Mouse (Mus musculus) megakaryocyte, embryonic 14.5 days (primary cell): ENCODE measurements at regions not wholly inside any gene's neighbourhood (a gene's known extent, or its start where the extent isn't known, plus 50 kb on each side); places are given as distances from the start of the nearest gene placed in this dataset.

ENCODE experiments used
- FLI1 ChIP-seq: IDR thresholded peaks from 2 replicates; pipeline ENCODE4 v1.6.1; 2012; ENCODE audit warnings: low read length, inconsistent platforms, mixed read lengths
- GATA1 ChIP-seq: IDR thresholded peaks from 3 replicates; pipeline ENCODE4 v1.6.1; 2012; ENCODE audit warnings: mixed read lengths, low read length, inconsistent platforms, borderline replicate concordance

DNA sequence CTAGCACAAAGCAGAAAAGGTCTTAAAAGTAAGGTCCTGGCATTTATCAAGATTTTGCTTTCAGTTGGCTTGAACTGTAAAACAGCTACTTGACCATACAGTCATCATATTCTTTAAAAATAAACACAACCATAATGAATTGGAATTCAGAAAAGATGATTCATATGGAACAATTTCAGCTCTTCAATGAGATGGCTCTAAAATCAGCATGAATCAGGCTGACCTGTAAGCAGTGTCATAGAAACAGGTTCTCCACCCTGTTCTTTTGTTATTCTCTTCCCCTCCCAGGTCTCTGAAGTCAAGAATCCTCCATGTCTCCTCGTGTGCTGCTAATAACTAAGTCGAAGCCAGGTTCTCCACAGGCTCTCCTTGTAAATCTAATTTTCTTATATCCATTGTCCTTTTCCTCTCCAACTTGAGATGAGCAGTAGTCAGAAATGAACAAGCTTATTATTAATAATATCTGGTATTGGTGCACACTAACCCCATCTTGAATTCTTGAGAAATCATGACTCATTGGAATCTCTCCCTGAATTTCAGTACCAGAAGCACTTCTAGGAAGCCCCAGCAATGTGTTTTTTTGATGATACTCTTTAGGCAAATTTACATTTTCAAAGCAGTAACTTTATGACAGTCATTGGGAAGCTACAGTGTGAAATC lies 1113.7 kb upstream of the Zeb2 start:
- TF ChIP-seq GATA1 = no peak
- no peak for TF ChIP-seq FLI1
